Mouse (Mus musculus): ENCODE measurements around the gene Kif26b.

DNA sequence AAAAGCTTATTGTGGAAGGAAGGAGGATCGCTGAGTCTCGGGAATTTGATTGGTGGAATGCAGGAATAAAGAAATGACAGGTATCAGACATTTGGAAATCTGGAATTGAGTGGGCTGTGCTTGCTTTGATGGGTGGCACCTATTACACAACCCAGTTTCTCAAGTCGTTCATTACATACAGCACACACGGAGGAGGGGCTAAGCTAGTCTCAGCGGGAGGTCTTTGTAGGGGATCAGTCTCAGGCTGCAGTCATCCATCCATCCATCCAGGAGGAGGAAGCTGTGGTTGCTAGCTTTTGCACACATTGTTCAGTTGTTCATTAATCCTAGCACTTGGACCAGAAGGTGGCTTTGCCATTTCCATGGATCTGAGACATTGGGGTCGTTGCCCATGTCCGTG is 137.6 kb downstream of the Kif26b start:
- no peak for TF ChIP-seq POLR2A (IDR thresholded peaks at IDR 0.05; ENCODE audit: insufficient read depth, low read depth, low read length)
- no peak for TF ChIP-seq CTCF (IDR thresholded peaks at IDR 0.05; ENCODE audit: insufficient read depth, low read depth, low read length)
